Mouse (Mus musculus): ENCODE measurements at regions not wholly inside any gene's neighbourhood (a gene's known extent, or its start where the extent isn't known, plus 50 kb on each side); places are given as distances from the start of the nearest gene placed in this dataset.

DNA sequence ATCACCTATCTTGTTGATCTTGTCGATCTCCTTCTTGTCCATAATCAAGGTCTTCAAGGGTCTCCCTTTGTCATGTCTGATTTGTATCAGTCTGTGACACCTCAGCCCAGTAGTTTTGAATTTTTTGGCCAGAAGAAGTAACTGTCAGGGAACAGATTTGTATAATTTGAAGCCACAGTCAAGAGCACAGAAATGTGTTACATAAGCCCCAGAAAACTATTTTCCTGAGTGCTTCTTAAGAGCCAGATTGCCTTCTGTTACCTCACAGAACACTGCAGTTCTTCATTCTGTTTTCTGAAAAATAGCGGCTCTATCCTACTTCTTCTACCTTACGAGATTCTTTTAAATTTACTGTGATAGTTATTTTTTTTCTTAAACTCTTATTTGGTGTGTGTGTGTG lies 170.1 kb upstream of the Mpped2 start:
- Histone ChIP-seq H3K4me1 (ENCODE audit: insufficient read depth, low read length) (no peaks in the 10 kb centered on the region), H3K9ac (replicated peaks; ENCODE audit: low read length) (no peak overlapping the region), H3K27ac (no peak overlapping the region), H3K27me3 (ENCODE audit: insufficient read depth, low read length) (no peaks in the 10 kb centered on the region), H3K36me3 (ENCODE audit: insufficient read depth, low read length) (no peaks in the 10 kb centered on the region), H3K9me3 (ENCODE audit: low read length) (no peaks in the 10 kb centered on the region), H3K4me2 (ENCODE audit: low read depth, low read length) (no peak overlapping the region), H3K4me3 (ENCODE audit: low read length) (no peak overlapping the region)
- no peak for ATAC-seq
- no peak for DNase-seq (ENCODE audit: low spot score)
- TF ChIP-seq CTCF (IDR thresholded peaks at IDR 0.05; ENCODE audit: low read depth), result no peak
- WGBS, result 94% methylated on average over 3 of the region's 3 CpGs

DNA sequence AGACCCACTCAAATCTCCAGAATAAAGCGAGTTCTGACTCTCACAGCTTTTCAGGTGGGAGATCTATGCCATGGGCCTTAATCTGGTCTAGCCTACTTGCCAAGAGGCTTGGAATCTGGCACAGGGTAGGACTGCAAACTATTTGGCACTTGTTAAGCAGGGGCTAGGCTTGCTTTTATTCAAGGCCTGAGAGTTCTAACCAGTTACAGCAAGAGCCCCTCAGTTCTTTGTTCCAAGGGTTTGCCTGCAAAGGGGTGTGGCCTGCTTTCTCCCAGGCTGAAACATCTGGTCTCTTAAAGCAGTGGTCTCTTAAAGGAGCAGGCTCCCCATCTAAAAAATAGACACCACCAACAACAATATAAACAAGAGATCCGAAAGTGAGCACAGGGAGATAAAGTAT lies 166.1 kb upstream of the Mpped2 start:
- no peak for DNase-seq (ENCODE audit: low spot score)
- 61% methylated on average over 2 of the region's 2 CpGs for WGBS

DNA sequence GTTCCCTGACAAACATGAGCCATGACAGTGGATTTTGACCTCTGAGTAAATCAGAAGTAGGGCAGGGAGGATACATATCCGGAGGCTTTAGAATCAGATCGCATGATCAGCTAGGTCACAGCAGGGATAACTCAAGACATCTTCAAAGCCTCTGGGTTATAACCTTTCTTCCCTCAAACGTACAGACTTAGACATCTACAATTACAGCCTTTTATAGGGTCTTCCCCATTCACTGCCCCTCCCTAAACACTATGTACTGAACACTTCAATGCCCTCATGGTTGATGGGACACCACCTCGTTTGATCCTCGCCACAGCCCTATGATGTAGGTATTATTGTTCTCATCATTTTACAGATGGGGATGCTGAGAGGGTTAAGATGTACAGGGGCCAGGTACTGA lies 163.8 kb upstream of the Mpped2 start:
- no peak overlapping the region for H3K27ac ChIP-seq
- no peaks in the 10 kb centered on the region for H3K4me1 ChIP-seq (ENCODE audit: insufficient read depth, low read length)
- no peaks in the 10 kb centered on the region for H3K9me3 ChIP-seq (ENCODE audit: low read length)
- H3K4me3 ChIP-seq (ENCODE audit: low read length), result no peak overlapping the region
- ATAC-seq, result no peak
- no peaks in the 10 kb centered on the region for H3K36me3 ChIP-seq (ENCODE audit: insufficient read depth, low read length)
- no peak for DNase-seq (ENCODE audit: low spot score)
- no peaks in the 10 kb centered on the region for H3K27me3 ChIP-seq (ENCODE audit: insufficient read depth, low read length)
- no peak for TF ChIP-seq CTCF (IDR thresholded peaks at IDR 0.05; ENCODE audit: low read depth)
- WGBS, result 78% methylated on average over 5 of the region's 5 CpGs
- no peak overlapping the region for H3K4me2 ChIP-seq (ENCODE audit: low read depth, low read length)
- no peak overlapping the region for H3K9ac ChIP-seq (replicated peaks; ENCODE audit: low read length)

More for the DNA sequence above, 166.1 kb upstream of the Mpped2 start:
- H3K27ac ChIP-seq, result no peak overlapping the region
- no peaks in the 10 kb centered on the region for H3K36me3 ChIP-seq (ENCODE audit: insufficient read depth, low read length)
- no peak overlapping the region for H3K4me3 ChIP-seq (ENCODE audit: low read length)
- H3K9ac ChIP-seq (replicated peaks; ENCODE audit: low read length), result no peak overlapping the region
- no peaks in the 10 kb centered on the region for H3K4me1 ChIP-seq (ENCODE audit: insufficient read depth, low read length)
- no peaks in the 10 kb centered on the region for H3K9me3 ChIP-seq (ENCODE audit: low read length)
- no peak for TF ChIP-seq CTCF (IDR thresholded peaks at IDR 0.05; ENCODE audit: low read depth)
- ATAC-seq, result peak; percentile 66
- H3K27me3 ChIP-seq (ENCODE audit: insufficient read depth, low read length), result no peaks in the 10 kb centered on the region
- H3K4me2 ChIP-seq (ENCODE audit: low read depth, low read length), result no peak overlapping the region

DNA sequence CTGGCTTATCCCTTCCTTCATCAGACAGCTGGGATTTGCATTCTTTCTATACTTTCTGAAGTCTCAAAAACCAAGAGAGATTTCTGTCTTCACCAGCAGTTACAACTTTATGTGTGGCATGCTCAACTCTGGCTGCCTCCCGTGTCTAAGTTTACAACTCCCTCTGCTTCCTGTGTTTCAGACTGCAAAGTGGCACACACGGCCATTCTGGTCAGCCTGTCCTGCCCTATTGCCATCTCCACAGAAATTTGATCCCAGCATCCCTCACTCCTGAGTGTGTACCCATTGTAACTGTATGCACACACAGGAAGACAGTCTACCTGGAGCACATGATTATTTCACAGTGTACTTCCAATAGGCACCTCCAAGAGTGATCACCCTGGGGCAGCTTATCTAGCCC lies 163.3 kb upstream of the Mpped2 start:
- H3K36me3 ChIP-seq (ENCODE audit: insufficient read depth, low read length), result no peaks in the 10 kb centered on the region
- 79% methylated on average over 2 of the region's 2 CpGs for WGBS

DNA sequence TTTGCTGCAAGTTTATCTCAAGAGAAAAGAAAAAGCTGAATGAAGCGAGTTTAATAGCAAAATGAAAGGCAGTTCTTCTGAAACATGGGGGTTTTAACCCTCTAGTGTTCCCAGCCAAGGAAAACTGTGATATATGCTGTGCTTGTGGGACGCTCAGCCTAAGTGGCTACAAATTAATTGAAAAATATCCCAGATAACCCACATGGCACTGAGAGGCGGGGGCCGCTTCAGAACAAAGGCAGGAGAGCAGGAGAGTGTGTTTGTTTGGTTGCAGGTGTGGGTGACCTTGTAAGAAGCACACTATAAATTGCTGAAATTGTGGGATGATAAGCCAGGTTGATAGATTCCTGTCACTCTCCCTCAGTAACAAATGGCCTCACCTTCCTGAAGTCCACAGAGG lies 154.7 kb upstream of the Mpped2 start:
- no peak for DNase-seq (ENCODE audit: low spot score)
- Histone ChIP-seq H3K9me3 (ENCODE audit: low read length) (no peaks in the 10 kb centered on the region), H3K9ac (replicated peaks; ENCODE audit: low read length) (no peak overlapping the region), H3K27me3 (ENCODE audit: insufficient read depth, low read length) (no peaks in the 10 kb centered on the region), H3K36me3 (ENCODE audit: insufficient read depth, low read length) (no peaks in the 10 kb centered on the region), H3K4me1 (ENCODE audit: insufficient read depth, low read length) (no peaks in the 10 kb centered on the region; the same call in 1 of the 2 replicates), H3K27ac (no peak overlapping the region), H3K4me3 (ENCODE audit: low read length) (no peak overlapping the region), H3K4me2 (ENCODE audit: low read depth, low read length) (no peak overlapping the region)
- no peak for TF ChIP-seq CTCF (IDR thresholded peaks at IDR 0.05; ENCODE audit: low read depth)
- WGBS, result 64% methylated on average over 4 of the region's 4 CpGs
- ATAC-seq, result no peak

More for the DNA sequence above, 163.3 kb upstream of the Mpped2 start:
- ATAC-seq, result no peak
- no peak for DNase-seq (ENCODE audit: low spot score)
- no peaks in the 10 kb centered on the region for H3K4me1 ChIP-seq (ENCODE audit: insufficient read depth, low read length)
- H3K27me3 ChIP-seq (ENCODE audit: insufficient read depth, low read length), result no peaks in the 10 kb centered on the region
- no peak for TF ChIP-seq CTCF (IDR thresholded peaks at IDR 0.05; ENCODE audit: low read depth)
- H3K9me3 ChIP-seq (ENCODE audit: low read length), result no peaks in the 10 kb centered on the region
- H3K4me2 ChIP-seq (ENCODE audit: low read depth, low read length), result no peak overlapping the region
- H3K9ac ChIP-seq (replicated peaks; ENCODE audit: low read length), result no peak overlapping the region
- no peak overlapping the region for H3K4me3 ChIP-seq (ENCODE audit: low read length)
- H3K27ac ChIP-seq, result no peak overlapping the region

DNA sequence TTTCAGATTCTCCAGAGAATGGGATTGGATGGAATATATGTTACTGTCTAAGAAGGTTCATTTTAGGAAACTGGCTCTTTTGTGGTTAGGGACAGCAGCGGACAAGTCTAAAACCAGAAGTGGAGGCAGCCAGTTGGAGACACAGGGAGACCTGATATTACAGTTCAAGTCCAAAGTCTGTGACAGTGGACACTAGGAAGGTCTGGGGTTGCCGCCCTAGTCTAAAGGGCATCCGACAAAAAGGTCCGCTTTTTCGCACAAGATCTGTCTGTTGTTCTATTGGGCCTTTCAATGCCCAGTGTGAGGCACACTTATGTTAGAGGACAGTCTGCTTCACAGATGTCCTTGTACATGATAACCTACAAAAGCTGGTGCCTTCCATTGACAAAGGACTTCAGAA lies 152.9 kb upstream of the Mpped2 start:
- WGBS, result 95% methylated on average over 5 of the region's 5 CpGs
- Histone ChIP-seq H3K4me1 (ENCODE audit: insufficient read depth, low read length) (no peaks in the 10 kb centered on the region; the same call in 1 of the 2 replicates), H3K36me3 (ENCODE audit: insufficient read depth, low read length) (no peaks in the 10 kb centered on the region), H3K27ac (no peak overlapping the region), H3K9ac (replicated peaks; ENCODE audit: low read length) (no peak overlapping the region), H3K4me3 (ENCODE audit: low read length) (no peak overlapping the region), H3K4me2 (ENCODE audit: low read depth, low read length) (no peak overlapping the region), H3K9me3 (ENCODE audit: low read length) (no peaks in the 10 kb centered on the region), H3K27me3 (ENCODE audit: insufficient read depth, low read length) (no peaks in the 10 kb centered on the region)
- TF ChIP-seq CTCF (IDR thresholded peaks at IDR 0.05; ENCODE audit: low read depth), result no peak
- ATAC-seq (no peak), DNase-seq (ENCODE audit: low spot score) (no peak)

DNA sequence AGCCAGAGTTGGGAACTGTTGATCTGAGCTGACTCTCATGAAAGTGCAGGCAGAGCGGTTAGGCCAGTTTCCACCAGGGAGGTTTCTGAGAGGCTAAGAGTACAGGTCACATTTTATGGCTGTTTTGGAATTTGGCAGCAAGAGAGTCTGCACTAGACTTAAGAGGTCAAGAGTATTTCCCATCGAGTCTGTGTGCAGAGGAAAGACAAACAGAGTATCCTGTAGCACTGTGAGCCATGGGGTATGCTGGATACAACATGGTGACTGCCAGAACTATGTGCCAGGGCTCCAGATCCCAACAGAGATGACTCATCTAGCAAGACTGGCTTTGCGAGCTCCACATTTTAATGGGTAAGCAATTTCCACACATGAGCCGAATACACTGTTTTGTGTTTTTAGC lies 146.0 kb upstream of the Mpped2 start:
- Histone ChIP-seq H3K4me3 (ENCODE audit: low read length) (no peak overlapping the region), H3K4me1 (ENCODE audit: insufficient read depth, low read length) (no peaks in the 10 kb centered on the region), H3K9me3 (ENCODE audit: low read length) (no peaks in the 10 kb centered on the region), H3K36me3 (ENCODE audit: insufficient read depth, low read length) (no peaks in the 10 kb centered on the region), H3K27me3 (ENCODE audit: insufficient read depth, low read length) (no peaks in the 10 kb centered on the region), H3K27ac (no peak overlapping the region), H3K9ac (replicated peaks; ENCODE audit: low read length) (no peak overlapping the region), H3K4me2 (ENCODE audit: low read depth, low read length) (no peak overlapping the region)
- 74% methylated on average over 4 of the region's 4 CpGs for WGBS
- TF ChIP-seq CTCF (IDR thresholded peaks at IDR 0.05; ENCODE audit: low read depth), result no peak
- DNase-seq (ENCODE audit: low spot score) (no peak), ATAC-seq (no peak)

Measured in hindbrain, postnatal 0 days (tissue).